Mouse (Mus musculus): Measurements from ENCODE around the gene Tchp. TPM values are rescaled to one million over a fixed set of nuclear protein-coding genes. Genes with fewer than 3 reads are reported as not detected.

Tchp gene
- polyA plus RNA-seq, 1 experiment from 2014 or later: 5.8 TPM

DNA sequence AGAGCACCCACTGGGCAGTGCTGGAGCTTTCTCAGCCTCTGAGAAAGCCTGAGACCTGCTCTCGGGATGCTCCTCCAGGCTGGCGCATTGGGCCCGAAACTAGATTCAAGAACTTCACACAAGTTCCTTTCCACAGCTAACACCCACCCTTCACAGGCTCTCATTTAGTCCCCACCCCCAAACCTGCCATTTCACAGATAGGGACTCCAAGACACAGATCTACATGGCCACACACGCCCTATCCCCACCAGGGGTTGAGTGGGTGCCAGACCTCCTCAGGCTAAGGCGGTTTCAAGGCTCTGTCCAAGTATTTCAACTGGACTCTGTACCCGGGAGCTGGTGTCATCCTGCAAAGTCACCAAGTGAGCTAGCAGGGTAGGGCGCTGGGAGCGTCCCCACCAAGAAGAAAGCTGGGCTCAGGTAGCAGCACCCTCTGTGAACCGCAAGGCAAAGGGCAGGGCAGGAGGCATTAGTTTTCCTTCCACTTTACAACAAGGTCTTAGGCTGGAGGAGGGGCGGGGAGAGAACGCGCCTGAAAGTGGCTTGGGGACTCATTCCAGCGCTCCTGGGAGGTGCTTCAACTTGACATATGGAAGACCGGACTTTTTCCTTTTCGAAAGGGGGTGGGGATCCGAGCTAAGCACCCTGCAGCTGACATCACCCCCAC, 17.7 kb upstream of the Tchp start:
- no peaks in the 10 kb centered on the region; the same call in 1 of the 2 replicates for H3K4me1 ChIP-seq (replicated peaks; ENCODE audit: control insufficient read depth, insufficient read depth)
- no peak for TF ChIP-seq EP300 (optimal IDR thresholded peaks at IDR 0.05)
- TF ChIP-seq CTCF (IDR thresholded peaks at IDR 0.05; ENCODE audit: low read depth): no peak
- peak; percentile 60 for ATAC-seq (ENCODE audit: low FRiP score, low TSS enrichment)

DNA sequence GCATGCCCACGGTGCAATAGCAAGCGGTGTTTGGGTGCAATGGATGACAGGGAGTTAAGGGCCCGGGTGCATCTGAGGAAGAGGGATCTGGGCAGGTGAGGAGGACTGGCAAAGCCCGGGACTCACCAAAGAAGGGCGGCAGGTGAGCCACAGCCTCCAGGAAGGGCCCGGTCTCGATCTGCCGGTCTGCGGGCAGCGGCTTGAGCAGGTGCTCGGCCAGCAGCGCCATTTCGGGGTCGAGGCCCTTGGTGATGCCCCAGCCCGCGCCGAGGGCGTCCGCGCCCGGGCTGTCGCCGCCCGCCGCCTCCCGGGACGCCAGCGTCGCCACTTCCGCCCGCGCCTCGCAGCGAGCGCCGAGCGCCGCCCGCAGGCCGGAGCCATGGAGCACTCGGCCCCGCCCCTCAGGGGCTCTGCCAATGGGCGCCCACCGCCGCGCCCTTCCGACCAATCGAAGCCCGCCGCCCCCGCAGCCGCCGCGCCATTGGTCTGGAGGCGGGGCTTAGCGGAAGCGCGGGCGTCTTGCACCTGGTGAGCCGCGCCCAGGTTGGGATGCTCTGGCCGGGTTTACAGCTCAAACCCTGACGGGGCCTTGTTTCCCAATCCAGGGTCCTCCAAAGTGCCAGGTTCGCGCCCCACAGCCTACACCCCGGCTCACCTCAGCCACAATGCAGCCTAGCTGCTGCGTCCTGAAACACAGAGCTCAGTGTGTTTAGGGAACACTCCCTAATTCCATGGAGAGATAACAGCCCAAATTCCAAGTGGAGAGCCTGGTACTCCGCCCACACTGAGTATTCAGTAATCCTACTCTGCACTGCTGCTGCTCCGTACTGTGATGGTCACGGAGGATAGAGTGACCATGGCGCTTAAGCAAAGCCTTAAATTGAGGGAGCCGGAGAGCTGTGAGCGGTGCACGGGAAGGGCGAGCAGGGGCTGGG, 16.7 kb upstream of the Tchp start, which contains the start of gene Gltp:
Gene Gltp (minus strand): TSS at position 352 of the 935 bp plus-strand sequence.
- peak within 1 kb of the TSS; percentile 90 for H3K27ac ChIP-seq (replicated peaks)

More for the DNA sequence above, 17.7 kb upstream of the Tchp start:
- H3K27ac ChIP-seq (replicated peaks): peak overlapping the region; percentile 90
- no peaks in the 10 kb centered on the region for H3K36me3 ChIP-seq (ENCODE audit: control insufficient read depth, insufficient read depth, low read length)
- peak overlapping the region; percentile 84 for H3K9ac ChIP-seq (ENCODE audit: low read length)
- peak; percentile 64 for DNase-seq (ENCODE audit: low spot score)
- 16% methylated on average over 16 of the region's 16 CpGs for WGBS
- H3K4me3 ChIP-seq (ENCODE audit: low read depth, low read length): peak overlapping the region; percentile 76
- H3K4me2 ChIP-seq (replicated peaks; ENCODE audit: low read depth): peak overlapping the region; percentile 90
- no peaks in the 10 kb centered on the region for H3K9me3 ChIP-seq (ENCODE audit: control insufficient read depth, low read length)
- no peaks in the 10 kb centered on the region for H3K27me3 ChIP-seq (ENCODE audit: control insufficient read depth, insufficient read depth, low read length)

DNA sequence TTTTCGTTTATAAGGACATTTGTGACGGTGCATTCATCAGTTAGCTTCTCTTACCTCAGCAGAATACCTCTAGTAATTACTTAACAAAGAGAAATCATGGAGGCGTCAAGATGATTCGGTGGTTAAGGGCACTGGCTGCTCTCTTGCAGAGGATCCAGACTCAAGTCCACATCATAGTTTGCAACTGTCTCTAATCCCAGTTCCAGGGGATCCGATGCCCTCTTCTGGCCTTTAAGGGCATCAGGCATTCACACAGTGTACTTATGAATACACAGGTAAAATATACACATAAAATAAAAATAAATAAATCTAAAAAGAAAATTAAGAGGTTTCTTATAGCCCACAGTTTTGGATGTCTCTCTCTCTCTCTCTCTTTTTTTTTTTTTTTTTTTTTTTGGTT, 11.8 kb upstream of the Tchp start:
- no peaks in the 10 kb centered on the region for H3K4me1 ChIP-seq (replicated peaks; ENCODE audit: control insufficient read depth, insufficient read depth)
- no peak overlapping the region for H3K4me3 ChIP-seq (ENCODE audit: low read depth, low read length)
- DNase-seq (ENCODE audit: low spot score): no peak
- no peak for TF ChIP-seq EP300 (optimal IDR thresholded peaks at IDR 0.05)
- TF ChIP-seq CTCF (IDR thresholded peaks at IDR 0.05; ENCODE audit: low read depth): peak; percentile 55
- no peak overlapping the region for H3K4me2 ChIP-seq (replicated peaks; ENCODE audit: low read depth)
- H3K9me3 ChIP-seq (ENCODE audit: control insufficient read depth, low read length): no peaks in the 10 kb centered on the region
- no peak overlapping the region for H3K9ac ChIP-seq (ENCODE audit: low read length)
- 0 out of 2 replicates have a peak overlapping the region, but pooled peaks have one; percentile 40 for H3K27ac ChIP-seq (replicated peaks)
- 49% methylated on average over 5 of the region's 5 CpGs for WGBS
- H3K36me3 ChIP-seq (ENCODE audit: control insufficient read depth, insufficient read depth, low read length): no peaks in the 10 kb centered on the region
- no peaks in the 10 kb centered on the region for H3K27me3 ChIP-seq (ENCODE audit: control insufficient read depth, insufficient read depth, low read length)
- ATAC-seq (ENCODE audit: low FRiP score, low TSS enrichment): no peak

More for the DNA sequence above, 16.7 kb upstream of the Tchp start, which contains the start of gene Gltp:
- Histone ChIP-seq H3K27me3 (ENCODE audit: control insufficient read depth, insufficient read depth, low read length) (no peaks in the 10 kb centered on the region), H3K4me3 (ENCODE audit: low read depth, low read length) (peak within 1 kb of the TSS; percentile 76), H3K4me1 (replicated peaks; ENCODE audit: control insufficient read depth, insufficient read depth) (no peaks in the 10 kb centered on the region; the same call in 1 of the 2 replicates), H3K9ac (ENCODE audit: low read length) (peak within 1 kb of the TSS; percentile 84), H3K36me3 (ENCODE audit: control insufficient read depth, insufficient read depth, low read length) (no peaks in the 10 kb centered on the region), H3K4me2 (replicated peaks; ENCODE audit: low read depth) (peak within 1 kb of the TSS; percentile 90), H3K9me3 (ENCODE audit: control insufficient read depth, low read length) (no peaks in the 10 kb centered on the region)
- TF ChIP-seq EP300 (optimal IDR thresholded peaks at IDR 0.05) (no peak), CTCF (IDR thresholded peaks at IDR 0.05; ENCODE audit: low read depth) (peak; percentile 57)
- 5% methylated on average over 68 of the region's 75 CpGs for WGBS
- ATAC-seq (ENCODE audit: low FRiP score, low TSS enrichment) (peak; percentile 94), DNase-seq (ENCODE audit: low spot score) (peak; percentile 97)

DNA sequence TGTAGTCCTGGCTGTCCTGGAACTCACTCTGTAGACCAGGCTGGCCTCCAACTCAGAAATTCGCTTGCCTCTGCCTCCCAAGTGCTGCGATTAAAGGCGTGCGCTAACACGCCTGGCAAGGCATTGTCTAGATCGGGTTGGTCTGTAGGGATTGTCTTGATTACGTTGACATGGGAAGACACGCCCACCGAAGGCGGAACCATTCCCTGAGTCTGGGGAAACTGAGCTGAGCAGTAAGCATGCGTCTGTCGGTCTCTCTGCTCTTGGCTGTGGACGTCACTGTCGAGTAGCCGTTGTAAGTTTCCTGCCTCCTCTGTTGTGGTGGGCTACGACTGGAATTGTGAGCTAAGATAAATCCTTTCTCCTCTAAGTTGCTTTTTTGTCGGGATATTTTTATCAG, 10.6 kb upstream of the Tchp start:
- Histone ChIP-seq H3K4me3 (ENCODE audit: low read depth, low read length) (no peak overlapping the region), H3K27me3 (ENCODE audit: control insufficient read depth, insufficient read depth, low read length) (no peaks in the 10 kb centered on the region), H3K4me2 (replicated peaks; ENCODE audit: low read depth) (no peak overlapping the region), H3K36me3 (ENCODE audit: control insufficient read depth, insufficient read depth, low read length) (no peaks in the 10 kb centered on the region), H3K9me3 (ENCODE audit: control insufficient read depth, low read length) (no peaks in the 10 kb centered on the region), H3K9ac (ENCODE audit: low read length) (no peak overlapping the region), H3K4me1 (replicated peaks; ENCODE audit: control insufficient read depth, insufficient read depth) (no peaks in the 10 kb centered on the region), H3K27ac (replicated peaks) (no peak overlapping the region)
- TF ChIP-seq CTCF (IDR thresholded peaks at IDR 0.05; ENCODE audit: low read depth): no peak
- no peak for TF ChIP-seq EP300 (optimal IDR thresholded peaks at IDR 0.05)
- ATAC-seq (ENCODE audit: low FRiP score, low TSS enrichment) (no peak), DNase-seq (ENCODE audit: low spot score) (no peak)
- WGBS: 82% methylated on average over 17 of the region's 17 CpGs

DNA sequence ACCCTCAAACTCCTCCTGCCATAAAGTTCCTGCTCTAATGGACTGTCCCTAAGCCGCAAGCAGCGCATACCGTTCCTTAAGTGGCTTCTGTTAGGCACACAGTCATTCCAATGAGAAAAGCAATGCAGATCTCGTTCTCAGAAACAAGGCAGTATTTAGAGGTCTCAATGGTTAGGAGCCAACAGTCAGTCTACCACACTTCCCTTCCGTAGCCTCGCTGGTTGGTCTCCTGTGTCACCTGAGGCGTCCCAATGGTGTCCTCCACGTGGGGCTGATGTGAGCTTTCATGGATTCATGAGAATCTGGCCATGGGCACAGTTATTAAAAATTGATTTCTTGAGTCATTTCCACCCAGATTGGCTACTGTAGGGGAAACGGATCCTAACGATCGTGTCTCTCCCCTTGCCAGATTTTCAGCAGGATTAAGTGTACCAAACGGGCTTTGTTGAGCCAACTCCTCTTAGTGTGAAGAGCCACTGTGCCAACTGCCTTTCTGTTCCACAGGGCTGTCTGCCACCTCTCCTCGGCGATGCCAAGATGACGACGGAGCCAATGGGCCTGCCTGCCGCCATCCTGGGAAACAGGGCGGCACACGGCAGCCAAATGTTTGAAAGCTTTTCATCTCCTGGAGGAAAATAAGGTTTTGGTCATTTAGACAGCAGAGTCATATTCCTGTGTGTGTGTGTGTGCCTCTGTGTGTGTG, 9.4 kb upstream of the Tchp start:
- Histone ChIP-seq H3K9ac (ENCODE audit: low read length) (no peak overlapping the region), H3K4me2 (replicated peaks; ENCODE audit: low read depth) (no peak overlapping the region), H3K27ac (replicated peaks) (no peak overlapping the region), H3K4me3 (ENCODE audit: low read depth, low read length) (no peak overlapping the region), H3K4me1 (replicated peaks; ENCODE audit: control insufficient read depth, insufficient read depth) (no peaks in the 10 kb centered on the region), H3K9me3 (ENCODE audit: control insufficient read depth, low read length) (no peaks in the 10 kb centered on the region), H3K36me3 (ENCODE audit: control insufficient read depth, insufficient read depth, low read length) (no peaks in the 10 kb centered on the region), H3K27me3 (ENCODE audit: control insufficient read depth, insufficient read depth, low read length) (no peaks in the 10 kb centered on the region)
- 79% methylated on average over 19 of the region's 19 CpGs for WGBS
- ATAC-seq (ENCODE audit: low FRiP score, low TSS enrichment) (no peak), DNase-seq (ENCODE audit: low spot score) (no peak)
- TF ChIP-seq CTCF (IDR thresholded peaks at IDR 0.05; ENCODE audit: low read depth) (no peak), EP300 (optimal IDR thresholded peaks at IDR 0.05) (no peak)

Data from stomach, postnatal 0 days (tissue).